Mouse (Mus musculus): ENCODE data around the gene Hdgfl3.
"Not testable (repeated sequence)": the region's sequence is repeated elsewhere in the genome, so short reads cannot be mapped to it uniquely, and the experiment has no call there.

Hdgfl3 gene

GRCm38 (mm10) chr7:81843903-81844302 is 90.4 kb downstream of the Hdgfl3 start:
- in situ Hi-C loops (cut with MboI; ENCODE audit: low pct_unique_long_range_greater_than_20kb in 1 of 2, low sequenced_read_pairs in 2 of 2, unreplicated experiment in 1 of 2), result no loop called here

DNA sequence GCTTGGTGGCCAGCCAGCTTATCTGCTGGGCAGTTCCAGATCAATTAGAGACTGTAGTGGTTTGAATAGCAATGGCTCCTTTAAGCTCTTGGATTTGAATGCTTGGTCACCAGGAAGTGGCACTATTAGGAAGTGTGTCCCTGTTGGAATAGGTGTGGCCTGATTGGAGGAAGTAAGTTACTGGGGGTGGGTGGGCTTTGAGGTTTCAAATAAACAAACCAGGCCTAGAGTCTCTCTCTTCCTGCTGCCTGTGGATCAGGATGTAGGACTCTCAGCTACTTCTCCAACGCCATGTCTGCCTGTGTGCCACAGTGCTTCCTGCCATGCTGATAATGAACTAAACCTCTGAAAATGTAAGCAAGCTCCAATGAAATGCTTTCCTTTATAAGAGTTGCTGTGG is 91.3 kb downstream of the Hdgfl3 start:
- in situ Hi-C loops (cut with MboI; ENCODE audit: low pct_unique_long_range_greater_than_20kb in 1 of 2, low sequenced_read_pairs in 2 of 2, unreplicated experiment in 1 of 2), result no loop called here

DNA sequence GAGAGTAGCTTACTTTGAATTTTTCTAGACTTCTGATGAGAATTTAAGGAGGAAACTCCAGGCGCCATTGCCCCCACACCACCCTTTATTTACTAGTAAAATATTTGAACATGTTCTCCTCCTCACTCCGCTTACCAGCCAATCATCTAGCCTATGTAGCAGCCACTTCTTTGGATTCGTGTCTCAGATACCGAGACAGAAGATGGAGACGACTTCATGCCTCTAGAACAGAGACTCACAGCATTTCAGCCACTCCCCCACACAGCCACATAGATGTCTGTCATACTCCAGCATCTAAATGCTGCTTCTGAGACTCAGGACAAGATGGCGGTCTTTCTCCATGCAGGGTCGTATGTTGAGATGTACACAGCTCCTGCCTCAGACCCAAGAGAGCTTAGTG is 92.1 kb downstream of the Hdgfl3 start:
- in situ Hi-C loops (cut with MboI; ENCODE audit: low pct_unique_long_range_greater_than_20kb in 1 of 2, low sequenced_read_pairs in 2 of 2, unreplicated experiment in 1 of 2), result no loop called here

DNA sequence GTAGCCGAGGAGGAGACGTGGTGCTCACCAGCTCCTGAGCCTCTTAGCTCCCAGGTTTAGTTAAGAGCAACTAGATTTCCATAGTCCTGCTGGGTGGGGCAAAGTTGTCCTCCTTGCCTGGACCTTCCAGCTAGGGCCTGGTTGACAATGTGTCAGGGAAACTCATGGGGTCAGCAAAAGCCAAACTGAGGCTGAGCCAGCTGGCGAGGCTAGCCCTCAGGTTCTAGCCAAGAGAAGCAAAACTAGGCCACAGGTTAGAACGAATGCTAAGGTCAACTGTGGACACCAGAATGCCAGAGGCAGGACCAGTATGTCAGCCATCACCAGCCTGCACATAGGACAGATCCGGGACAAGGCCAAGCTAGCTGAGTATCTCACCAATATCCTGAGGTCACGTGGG is 92.8 kb downstream of the Hdgfl3 start:
- in situ Hi-C loops (cut with MboI; ENCODE audit: low pct_unique_long_range_greater_than_20kb in 1 of 2, low sequenced_read_pairs in 2 of 2, unreplicated experiment in 1 of 2), result no loop called here

DNA sequence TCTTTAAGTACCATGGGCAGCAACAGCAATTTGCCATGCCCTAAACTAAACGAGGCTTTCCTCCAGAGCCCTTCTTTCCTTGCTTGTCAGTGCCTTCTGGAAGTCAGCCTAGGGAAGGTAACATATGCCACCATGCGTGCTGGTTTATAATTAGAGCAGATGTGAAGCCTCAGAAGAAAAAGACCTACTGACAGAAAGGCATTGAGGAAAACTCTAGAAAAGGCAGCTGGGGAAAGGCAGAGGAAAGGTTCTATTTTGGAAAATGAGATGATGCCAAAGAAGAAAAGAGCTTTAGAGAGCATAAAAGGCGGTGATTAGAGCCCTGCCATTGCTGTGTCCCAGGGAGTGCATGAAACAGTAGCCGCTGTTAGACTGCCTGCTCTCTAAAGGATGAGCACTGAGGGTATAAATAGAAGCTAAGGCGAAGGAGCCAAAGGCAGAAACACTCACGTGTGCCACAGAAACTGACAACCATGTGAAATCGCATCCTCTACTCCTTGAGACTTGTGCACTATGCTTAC is 93.6 kb downstream of the Hdgfl3 start:
- in situ Hi-C loops (cut with MboI; ENCODE audit: low pct_unique_long_range_greater_than_20kb in 1 of 2, low sequenced_read_pairs in 2 of 2, unreplicated experiment in 1 of 2), result no loop called here

DNA sequence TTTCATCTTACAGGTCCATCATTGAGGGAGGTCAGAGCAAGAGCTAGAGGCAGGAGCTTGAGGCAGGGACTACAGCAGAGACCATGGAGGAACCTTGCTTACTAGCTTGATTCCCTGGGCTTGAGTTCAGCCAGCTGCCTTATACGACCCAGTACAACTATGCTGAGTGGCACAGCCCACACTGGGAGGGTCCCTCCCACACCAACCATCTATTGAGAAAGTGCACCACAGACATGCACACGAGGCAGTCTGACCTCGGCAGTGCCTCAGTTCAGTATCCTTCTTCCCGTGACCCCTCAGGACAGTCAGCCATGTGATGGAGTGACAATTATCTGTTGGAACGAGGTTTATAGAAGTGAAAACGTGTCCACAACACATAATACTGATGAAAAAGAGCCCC is 94.5 kb downstream of the Hdgfl3 start:
- in situ Hi-C loops (cut with MboI; ENCODE audit: low pct_unique_long_range_greater_than_20kb in 1 of 2, low sequenced_read_pairs in 2 of 2, unreplicated experiment in 1 of 2), result no loop called here

- in situ Hi-C loops (cut with MboI; ENCODE audit: low pct_unique_long_range_greater_than_20kb in 1 of 2, low sequenced_read_pairs in 2 of 2, unreplicated experiment in 1 of 2), result not testable (repeated sequence)
These were observed 96.5 kb downstream of the Hdgfl3 start for GRCm38 (mm10) chr7:81837771-81838170.

GRCm38 (mm10) chr7:81835430-81835829 is 98.8 kb downstream of the Hdgfl3 start:
- in situ Hi-C loops (cut with MboI; ENCODE audit: low pct_unique_long_range_greater_than_20kb in 1 of 2, low sequenced_read_pairs in 2 of 2, unreplicated experiment in 1 of 2), result no loop called here

DNA sequence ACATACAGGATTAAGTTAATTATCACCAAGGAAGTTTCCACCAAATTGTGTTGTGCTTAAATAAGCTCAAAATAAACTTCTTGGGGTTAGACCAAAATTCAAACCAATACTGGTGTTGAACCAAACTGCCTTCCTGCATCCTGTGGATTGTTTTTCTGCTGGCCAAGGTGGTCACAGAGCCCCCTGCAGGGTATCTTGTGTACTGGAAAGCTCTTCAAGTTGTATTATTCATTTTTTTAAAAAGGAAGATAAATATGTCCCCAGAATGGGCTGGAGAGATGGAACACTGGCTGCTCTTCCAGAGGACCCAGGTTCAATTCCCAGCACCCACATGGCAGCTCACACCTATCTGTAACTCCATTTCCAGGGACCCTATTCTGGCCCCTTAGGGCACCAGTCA is 99.4 kb downstream of the Hdgfl3 start:
- in situ Hi-C loops (cut with MboI; ENCODE audit: low pct_unique_long_range_greater_than_20kb in 1 of 2, low sequenced_read_pairs in 2 of 2, unreplicated experiment in 1 of 2), result no loop called here

Data from mouse embryonic stem cell (cell line).